Mouse (Mus musculus) left cerebral cortex, postnatal 10 days (tissue): ENCODE results near the gene Icmt. TPM values are rescaled to one million over a fixed set of nuclear protein-coding genes. Genes with fewer than 3 reads are reported as not detected.

Source experiments
- DNase-seq, 2 experiments: peaks; one replicate each; pipeline ENCODE4 v3.0.0; 2021 to 2022; ENCODE audit warnings: low spot score in 2 of 2, mixed read lengths in 1 of 2; ENCODE audit errors: extremely low spot score in 1 of 2
- intact Hi-C: fragments of 180-260 bp; cut with DNase I; formaldehyde crosslinking; loops from one replicate; pipeline ENCODE4 v1.15.1; 2025
- total RNA-seq, 2 experiments: library from RNA; stranded (reverse); gene quantifications; 2 replicates each; pipeline ENCODE4 v1.2.3; 2021

The Icmt gene
- total RNA-seq, 2 experiments from 2014 or later = 31.7 to 32.3 TPM

- intact Hi-C loops = no loop called here
- no peak for DNase-seq
These were observed 4.8 kb upstream of the Icmt start for GRCm38 (mm10) chr4:152292102-152292765.

GRCm38 (mm10) chr4:152294188-152294929 lies 2.7 kb upstream of the Icmt start:
- DNase-seq = no peak
- intact Hi-C loops = no loop called here

DNA sequence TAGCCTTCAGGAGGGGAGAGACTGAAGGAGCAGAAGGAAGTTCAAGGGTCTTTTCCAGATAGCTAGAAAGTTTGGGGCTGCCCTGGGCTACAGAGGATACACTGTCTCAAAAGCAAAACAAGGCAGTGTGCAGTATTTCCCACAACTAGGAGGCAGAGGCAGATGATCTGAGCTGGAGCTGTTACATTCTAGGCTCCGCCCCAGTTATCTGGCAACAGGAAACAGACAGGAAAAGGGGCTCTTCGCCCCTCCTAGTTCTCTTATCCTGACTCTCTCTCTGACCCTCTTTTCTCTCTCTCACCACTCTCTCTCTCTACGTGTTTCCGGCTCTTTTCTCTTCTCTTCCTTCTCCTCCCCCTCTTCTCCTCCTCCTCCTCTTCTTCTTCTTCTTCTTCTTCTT lies 1.1 kb upstream of the Icmt start:
- no peak for DNase-seq
- intact Hi-C loops = no loop called here

DNA sequence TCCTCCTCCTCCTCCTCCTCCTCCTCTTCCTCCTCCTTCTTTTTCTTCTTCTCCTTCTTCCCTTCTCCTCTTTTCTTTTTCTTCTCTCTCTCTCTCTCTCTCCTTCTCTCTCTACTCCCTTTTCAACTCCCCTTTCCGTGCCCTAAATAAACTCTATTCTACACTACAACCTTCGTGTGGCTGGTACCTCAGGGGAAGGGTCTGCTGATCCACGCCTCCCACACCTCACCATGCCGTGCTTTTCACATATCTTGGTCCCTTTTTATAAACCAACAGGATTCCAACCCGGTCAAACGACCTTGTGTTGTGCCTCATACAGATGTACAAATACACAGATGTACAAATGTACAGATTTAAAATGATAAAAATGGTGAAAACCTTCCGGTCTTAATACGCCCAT lies 656 bp upstream of the Icmt start:
- no peak for DNase-seq
- intact Hi-C loops = no loop called here

DNA sequence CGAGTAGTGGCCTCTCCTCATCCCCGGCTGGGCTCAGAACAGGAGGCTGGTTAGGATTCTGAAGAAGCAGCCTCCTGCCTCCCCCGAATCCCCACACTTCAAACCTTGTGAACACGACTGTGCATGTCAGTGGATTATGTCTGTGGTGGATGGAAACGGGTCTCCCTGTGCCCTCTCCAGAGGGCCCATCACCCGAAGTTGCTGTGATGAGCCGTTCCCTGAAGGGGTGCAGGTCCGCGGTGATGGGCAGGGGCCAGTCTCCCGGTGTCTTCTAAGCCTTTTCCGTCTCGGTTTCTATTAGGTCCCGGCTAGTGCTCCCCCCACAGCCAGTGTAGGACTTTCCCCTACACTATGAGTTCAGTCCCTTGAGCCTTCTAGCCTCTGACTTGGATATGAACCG lies 1.8 kb downstream of the Icmt start:
- intact Hi-C loops = no loop called here

DNA sequence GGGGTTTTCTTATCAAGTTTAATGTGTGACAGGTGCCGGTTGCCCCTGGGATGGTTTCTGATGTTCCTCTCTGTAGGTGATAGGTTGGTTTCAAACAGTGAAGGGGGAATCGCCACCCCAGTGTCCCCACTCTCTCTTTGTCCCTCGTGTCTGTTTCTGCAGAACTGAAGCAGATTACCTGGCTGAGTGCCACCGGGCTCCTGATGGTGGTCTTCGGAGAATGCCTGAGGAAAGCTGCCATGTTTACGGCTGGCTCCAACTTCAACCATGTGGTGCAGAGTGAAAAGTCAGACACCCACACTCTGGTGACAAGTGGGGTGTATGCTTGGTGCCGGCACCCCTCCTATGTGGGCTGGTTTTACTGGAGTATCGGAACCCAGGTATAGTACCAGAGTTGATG lies 3.3 kb downstream of the Icmt start:
- intact Hi-C loops = no loop called here
- no peak for DNase-seq

More for the DNA sequence above, 1.8 kb downstream of the Icmt start:
- DNase-seq = no peak

GRCm38 (mm10) chr4:152302012-152302411 lies 5.0 kb downstream of the Icmt start:
- no peak for DNase-seq
- intact Hi-C loops = no loop called here

GRCm38 (mm10) chr4:152303172-152303571 lies 6.1 kb downstream of the Icmt start:
- no peak for DNase-seq
- intact Hi-C loops = no loop called here

GRCm38 (mm10) chr4:152304685-152305084 lies 7.7 kb downstream of the Icmt start:
- intact Hi-C loops = no loop called here
- DNase-seq = no peak

- no peak for DNase-seq
These were observed 9.0 kb downstream of the Icmt start for GRCm38 (mm10) chr4:152305991-152306390.

GRCm38 (mm10) chr4:152307542-152307941 lies 10.5 kb downstream of the Icmt start:
- intact Hi-C loops = no loop called here
- DNase-seq = no peak

More at GRCm38 (mm10) chr4:152305991-152306390, 9.0 kb downstream of the Icmt start:
- intact Hi-C loops = no loop called here

DNA sequence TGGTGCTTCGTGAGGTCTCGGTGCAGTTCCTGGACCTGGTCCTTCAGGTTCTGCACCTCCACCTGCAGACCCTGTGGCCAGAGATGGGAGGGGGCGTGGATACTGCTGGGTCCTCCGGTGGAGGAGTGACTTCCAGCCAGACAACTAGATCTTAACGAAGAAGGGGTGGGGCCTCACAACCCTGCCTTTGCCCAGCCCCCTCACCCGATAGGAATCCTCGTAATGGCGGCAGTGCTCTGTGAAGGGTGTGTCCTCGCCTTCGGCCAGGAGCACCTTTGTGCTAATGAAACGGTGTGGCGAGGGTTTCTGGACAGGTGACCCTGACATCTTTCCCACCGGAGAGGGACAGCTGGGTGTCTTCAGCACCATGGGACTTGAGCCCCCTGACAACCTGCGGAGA lies 15.2 kb downstream of the Icmt start:
- no peak for DNase-seq
- intact Hi-C loops = no loop called here

GRCm38 (mm10) chr4:152313211-152313632 lies 16.2 kb downstream of the Icmt start:
- no peak for DNase-seq
- intact Hi-C loops = no loop called here

DNA sequence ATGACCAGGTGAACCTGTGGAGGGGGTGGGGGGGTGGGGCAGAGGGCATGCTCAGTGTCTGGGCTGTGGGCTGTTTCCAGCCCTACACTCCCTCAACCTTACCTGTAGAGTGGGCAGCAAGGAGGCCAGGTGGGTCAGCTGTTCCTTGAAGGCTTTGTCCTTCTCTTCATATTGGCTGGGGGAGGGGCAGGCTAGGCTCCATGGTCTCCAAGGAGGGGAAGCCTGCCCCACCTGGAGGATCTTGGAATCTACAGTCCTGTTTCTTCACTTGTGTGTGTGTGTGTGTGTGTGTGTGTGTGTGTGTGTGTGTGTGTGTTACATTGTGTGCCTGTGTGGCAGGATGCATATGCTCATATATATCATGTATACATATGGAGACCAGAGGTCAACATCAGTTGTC lies 16.9 kb downstream of the Icmt start:
- peak in 1 of 2 experiments; percentile 78 for DNase-seq
- intact Hi-C loops = no loop called here

GRCm38 (mm10) chr4:152315498-152316213 lies 18.6 kb downstream of the Icmt start:
- intact Hi-C loops = no loop called here
- no peak for DNase-seq

GRCm38 (mm10) chr4:152317631-152318033 lies 20.6 kb downstream of the Icmt start:
- intact Hi-C loops = no loop called here
- DNase-seq = no peak

DNA sequence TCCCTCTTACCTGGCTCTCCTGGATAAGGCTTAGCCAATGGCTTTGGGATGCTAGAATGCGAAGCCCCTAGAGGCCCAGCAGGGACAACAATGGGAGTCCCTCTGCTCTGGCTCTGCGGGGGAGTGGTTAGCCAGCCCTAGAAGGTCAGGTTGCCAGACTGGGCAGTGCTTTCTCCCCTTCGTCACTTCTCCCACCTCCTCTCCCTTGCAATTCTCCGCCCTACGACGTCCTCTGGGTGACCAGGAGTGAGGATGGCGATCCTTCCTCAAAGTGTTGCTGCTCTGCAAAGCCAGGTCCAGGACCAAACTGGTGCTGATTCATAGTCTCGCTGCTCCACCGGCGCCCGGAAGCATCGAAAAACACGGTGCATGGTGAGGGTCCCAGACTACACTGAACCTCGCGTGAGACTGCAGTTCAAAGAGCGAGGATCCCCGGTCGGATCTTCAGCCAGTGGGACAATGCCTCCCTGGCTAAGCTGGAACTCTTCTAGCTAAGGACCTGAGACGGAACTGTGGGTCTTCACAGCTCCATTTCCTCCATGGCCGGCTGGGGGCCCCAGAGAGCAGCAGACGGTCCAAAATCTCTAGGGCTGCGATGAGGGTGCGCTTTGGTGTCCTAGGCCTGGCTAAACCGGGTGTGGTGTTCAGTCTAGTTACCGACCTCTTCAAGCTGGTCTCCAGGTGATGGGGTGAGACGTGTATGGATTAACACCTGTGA lies 21.6 kb downstream of the Icmt start, which contains the start of gene Rnf207:
Rnf207 (minus strand) TSS at position 477 of the 718 bp plus-strand sequence.
- intact Hi-C loops = no loop called here

DNA sequence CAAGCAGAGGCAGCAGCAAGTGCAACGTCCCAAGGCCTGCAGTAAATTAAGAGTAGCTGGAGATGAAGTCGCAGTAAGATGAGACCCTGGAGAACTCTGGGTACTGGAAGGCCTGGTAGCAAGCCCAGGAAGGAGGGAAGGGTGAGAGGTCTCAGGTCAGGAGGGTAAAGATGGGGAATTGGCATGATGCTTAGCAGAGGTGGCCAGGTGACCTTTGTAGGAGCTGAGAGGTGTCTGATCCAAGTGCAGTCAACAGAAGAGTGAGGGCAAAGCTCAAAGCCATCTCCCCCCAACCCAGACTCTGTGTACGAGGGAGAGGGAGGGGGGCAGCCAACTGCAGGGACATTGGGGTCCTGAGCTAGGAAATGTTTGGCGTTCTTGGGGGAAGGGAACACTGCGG lies 24.4 kb downstream of the Icmt start:
- intact Hi-C loops = no loop called here
- no peak for DNase-seq

More for the DNA sequence above, 21.6 kb downstream of the Icmt start, which contains the start of gene Rnf207:
- no peak for DNase-seq
